Mouse (Mus musculus) bone marrow, adult 2 months (tissue): ENCODE results near the gene Acap2.

ENCODE experiments used
- CTCF ChIP-seq: fragments of 200-500 bp; IDR thresholded peaks from 2 replicates; pipeline ENCODE4 v1.5.1; 2011; ENCODE audit warnings: low read length, control low read depth; ENCODE audit not compliant: control insufficient read depth, insufficient read depth
- POLR2A ChIP-seq: fragments of 200-500 bp; IDR thresholded peaks from 2 replicates; pipeline ENCODE4 v1.6.1; 2011; ENCODE audit warnings: low read depth, mild to moderate bottlenecking, control low read depth, low read length, borderline replicate concordance; ENCODE audit not compliant: control insufficient read depth

DNA sequence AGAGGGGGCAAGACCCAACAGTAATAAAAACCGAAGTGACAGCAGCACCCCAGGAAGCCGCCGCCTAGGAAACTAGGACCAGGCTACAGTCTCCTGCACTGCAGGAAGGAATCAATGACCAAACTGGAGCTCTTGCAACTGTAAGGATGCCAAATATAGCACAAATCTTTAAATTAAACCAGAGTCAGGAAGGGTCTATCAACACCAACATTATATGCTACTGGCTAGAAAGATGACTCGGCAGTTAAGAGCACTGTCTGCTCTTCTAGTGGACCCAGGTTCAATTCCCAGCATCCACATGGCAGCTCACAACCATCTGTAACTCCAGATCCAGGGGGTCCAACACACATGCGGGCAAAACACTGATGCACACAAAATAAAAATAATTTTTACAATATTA, 21.7 kb downstream of the Acap2 start:
- TF ChIP-seq CTCF = no peak
- no peak for TF ChIP-seq POLR2A
